Mouse (Mus musculus) urinary bladder, postnatal 0 days (tissue): ENCODE data around the gene Muc3. TPM values are rescaled to one million over a fixed set of nuclear protein-coding genes. Genes with fewer than 3 reads are reported as not detected.

Experiments
- polyA plus RNA-seq: library from polyadenylated mRNA; unstranded; fragments of >200 nt; fragmentation: Nextera tagmentation; extraction: Ambion mirVana; gene quantifications from 2 replicates; pipeline ENCODE4 v1.2.1, GENCODE M21; 2015

Gene Muc3
- polyA plus RNA-seq, result 0.17 TPM in 1 of 2 replicates, not detected in the other

DNA sequence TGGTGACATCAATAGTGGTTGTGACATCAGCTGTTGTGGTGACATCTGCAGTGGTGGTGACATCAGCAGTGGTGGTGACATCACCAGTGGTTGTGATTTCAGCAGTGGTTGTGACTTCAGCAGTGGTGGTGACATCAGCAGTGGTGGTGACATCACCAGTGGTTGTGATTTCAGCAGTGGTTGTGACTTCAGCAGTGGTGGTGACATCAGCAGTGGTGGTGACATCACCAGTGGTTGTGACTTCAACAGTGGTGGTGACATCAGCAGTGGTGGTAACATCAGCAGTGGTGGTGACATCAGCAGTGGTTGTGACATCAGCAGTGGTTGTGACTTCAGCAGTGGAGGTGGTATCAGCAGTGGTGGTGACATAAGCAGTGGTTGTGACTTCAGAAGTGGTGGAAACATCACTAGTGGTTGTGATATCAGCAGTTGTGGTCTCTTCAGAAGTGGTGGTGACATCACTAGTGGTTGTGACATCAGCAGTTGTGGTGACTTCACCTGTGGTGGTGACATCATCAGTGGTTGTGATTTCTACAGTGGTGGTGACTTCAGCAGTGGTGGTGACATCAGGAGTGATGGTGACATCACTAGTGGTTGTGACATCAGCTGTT lies at the start of gene Muc3:
Muc3 (minus strand) TSS at position 51 of the 611 bp plus-strand sequence.

GRCm38 (mm10) chr5:137115866-137116847 lies 33.0 kb downstream of the Muc3 start, which contains the start of gene Trim56:
Gene Trim56, minus strand, starts transcription at chr5:137116209.

Other genes starting within 250 kb of the Muc3 start
- 27.6 and 29.5 TPM in 2 replicates for gene Ift22, start 241.2 kb downstream of the Muc3 start, polyA plus RNA-seq
- 182 and 204 TPM in 2 replicates for gene Fis1, start 196.0 kb downstream of the Muc3 start, polyA plus RNA-seq
- 12.9 and 18.4 TPM in 2 replicates for gene Cldn15, start 182.7 kb downstream of the Muc3 start, polyA plus RNA-seq
- 31.9 and 35.8 TPM in 2 replicates for gene Plod3, start 162.3 kb downstream of the Muc3 start, polyA plus RNA-seq
- 81.4 and 83.5 TPM in 2 replicates for gene Znhit1, start 161.3 kb downstream of the Muc3 start, polyA plus RNA-seq
- gene Vgf, start 122.9 kb downstream of the Muc3 start, polyA plus RNA-seq, result 0.07 TPM in 2 replicates
- 138 and 150 TPM in 2 replicates for gene Ap1s1, start 103.2 kb downstream of the Muc3 start, polyA plus RNA-seq
- gene Serpine1, start 77.1 kb downstream of the Muc3 start, polyA plus RNA-seq, result 2.4 and 4.6 TPM in 2 replicates
- 6.0 and 8.6 TPM in 2 replicates for gene Trim56, start 33.1 kb downstream of the Muc3 start, polyA plus RNA-seq
- 8.6 and 9.4 TPM in 2 replicates for gene Muc3a, start 63.1 kb upstream of the Muc3 start, polyA plus RNA-seq
- gene Ache, start 138.2 kb upstream of the Muc3 start, polyA plus RNA-seq, result 0.51 and 0.58 TPM in 2 replicates
- 7.9 and 9.2 TPM in 2 replicates for gene Ufsp1, start 145.3 kb upstream of the Muc3 start, polyA plus RNA-seq
- gene Srrt, start 158.4 kb upstream of the Muc3 start, polyA plus RNA-seq, result 36.3 and 36.5 TPM in 2 replicates
- gene Trip6, start 165.1 kb upstream of the Muc3 start, polyA plus RNA-seq, result 62.3 and 68.0 TPM in 2 replicates
- gene Slc12a9, start 184.3 kb upstream of the Muc3 start, polyA plus RNA-seq, result 6.9 and 8.4 TPM in 2 replicates
- gene Ephb4, start 200.8 kb upstream of the Muc3 start, polyA plus RNA-seq, result 13.3 and 15.7 TPM in 2 replicates